In genomic region chr2:72916170-72916569, GRCm38 (mm10) we compare ENCODE assay signal across 31 mouse cellular contexts.
"Had no signal": no experiment of that assay in that cellular context is flagged by ENCODE, and none has a peak within 500 bp of the region (broad histone marks: within the 10 kb centered on the region; RNA-seq: fewer than 3 reads in every experiment).

No protein-coding gene starts in this region.

- DNase-seq: liver; liver, embryonic 13.5 days; liver, postnatal 0 days; lung, adult 18-20 months; lung, adult 2 months; lung, embryonic 14.5 days; lung, postnatal 10 days; lung, postnatal 14 days; lung, postnatal 36 days; lung, postnatal 4 days; midbrain, embryonic 14.5 days had no signal

- H3K4me3 ChIP-seq: limb, embryonic 10.5 days; limb, embryonic 12.5 days; limb, embryonic 13.5 days; limb, embryonic 15.5 days; liver, embryonic 12.5 days; liver, embryonic 13.5 days; liver, embryonic 15.5 days; lung, embryonic 15.5 days; megakaryocyte, embryonic 14.5 days; midbrain, embryonic 10.5 days; midbrain, embryonic 12.5 days; midbrain, embryonic 13.5 days; midbrain, embryonic 15.5 days; myocyte; neural tube, embryonic 12.5 days had no signal

- ATAC-seq: liver, embryonic 12.5 days; liver, postnatal 0 days; lung, postnatal 0 days; midbrain, embryonic 13.5 days; midbrain, embryonic 15.5 days; midbrain, embryonic 16.5 days had no signal

- H3K9me3 ChIP-seq: limb, embryonic 10.5 days; limb, embryonic 12.5 days; limb, embryonic 13.5 days; limb, embryonic 15.5 days; liver, embryonic 12.5 days; liver, embryonic 13.5 days; liver, embryonic 15.5 days; lung, embryonic 15.5 days; midbrain, embryonic 10.5 days; midbrain, embryonic 12.5 days; midbrain, embryonic 13.5 days; midbrain, embryonic 15.5 days; neural tube, embryonic 12.5 days had no signal

- H3K4me1 ChIP-seq: liver, embryonic 12.5 days; liver, embryonic 13.5 days; liver, embryonic 15.5 days; lung, embryonic 15.5 days; megakaryocyte, embryonic 14.5 days; midbrain, embryonic 10.5 days; midbrain, embryonic 12.5 days; midbrain, embryonic 13.5 days; neural tube, embryonic 12.5 days had no signal

- H3K9ac ChIP-seq: limb, embryonic 12.5 days; limb, embryonic 13.5 days; limb, embryonic 15.5 days; liver, embryonic 12.5 days; liver, embryonic 13.5 days; liver, embryonic 14.5 days; liver, embryonic 15.5 days; liver, postnatal 0 days; lung, embryonic 14.5 days; lung, embryonic 15.5 days; midbrain, embryonic 12.5 days; midbrain, embryonic 13.5 days; midbrain, embryonic 15.5 days; neural tube, embryonic 12.5 days had no signal

- H3K27ac ChIP-seq: limb, embryonic 12.5 days; limb, embryonic 13.5 days; limb, embryonic 15.5 days; liver, embryonic 12.5 days; liver, embryonic 13.5 days; liver, embryonic 14.5 days; liver, embryonic 15.5 days; lung, embryonic 15.5 days; macrophage; midbrain, embryonic 10.5 days; midbrain, embryonic 12.5 days; midbrain, embryonic 13.5 days; midbrain, embryonic 15.5 days; neural tube, embryonic 12.5 days had no signal

- H3K4me2 ChIP-seq: limb, embryonic 12.5 days; limb, embryonic 13.5 days; limb, embryonic 15.5 days; liver, embryonic 11.5 days; liver, embryonic 12.5 days; liver, embryonic 13.5 days; liver, embryonic 15.5 days; lung, embryonic 14.5 days; lung, embryonic 15.5 days; midbrain, embryonic 11.5 days; midbrain, embryonic 12.5 days; midbrain, embryonic 13.5 days; midbrain, embryonic 15.5 days; neural tube, embryonic 12.5 days had no signal

- H3K27me3 ChIP-seq: limb, embryonic 12.5 days; limb, embryonic 13.5 days; limb, embryonic 15.5 days; liver, embryonic 12.5 days; liver, embryonic 13.5 days; liver, embryonic 15.5 days; lung, embryonic 15.5 days; midbrain, embryonic 12.5 days; midbrain, embryonic 13.5 days; midbrain, embryonic 15.5 days; neural tube, embryonic 12.5 days had no signal

- H3K36me3 ChIP-seq: limb, embryonic 10.5 days; limb, embryonic 12.5 days; limb, embryonic 13.5 days; limb, embryonic 15.5 days; liver, embryonic 12.5 days; liver, embryonic 13.5 days; liver, embryonic 15.5 days; lung, embryonic 15.5 days; midbrain, embryonic 10.5 days; midbrain, embryonic 12.5 days; midbrain, embryonic 13.5 days; midbrain, embryonic 15.5 days; neural tube, embryonic 12.5 days had no signal
